Mouse (Mus musculus) heart, postnatal 14 days (tissue): ENCODE measurements around the gene Gm7358. TPM values are rescaled to one million over a fixed set of nuclear protein-coding genes. Genes with fewer than 3 reads are reported as not detected.
A peak's percentile ranks its signal among the peaks of the same experiment; 100 is the strongest.
"Not testable (repeated sequence)": the region's sequence is repeated elsewhere in the genome, so short reads cannot be mapped to it uniquely, and the experiment has no call there.

ENCODE experiments used
- DNase-seq, 2 experiments: peaks; one replicate each; pipeline ENCODE4 v3.0.0; 2021 to 2022
- intact Hi-C: fragments of 180-260 bp; cut with DNase I; formaldehyde crosslinking; loops from one replicate; pipeline ENCODE4 v1.15.1; 2025
- long read RNA-seq, 2 experiments: library from polyadenylated mRNA; stranded (forward); transcript quantifications; one replicate each; pipeline ENCODE4 v2.0.0; 2021
- total RNA-seq, 2 experiments: library from RNA; stranded (reverse); gene quantifications; 2 replicates each; pipeline ENCODE4 v1.2.3; 2021

The Gm7358 gene
- total RNA-seq: not detected
- long read RNA-seq, experiment 1: 0 reads
- long read RNA-seq, experiment 2: 0 reads

DNA sequence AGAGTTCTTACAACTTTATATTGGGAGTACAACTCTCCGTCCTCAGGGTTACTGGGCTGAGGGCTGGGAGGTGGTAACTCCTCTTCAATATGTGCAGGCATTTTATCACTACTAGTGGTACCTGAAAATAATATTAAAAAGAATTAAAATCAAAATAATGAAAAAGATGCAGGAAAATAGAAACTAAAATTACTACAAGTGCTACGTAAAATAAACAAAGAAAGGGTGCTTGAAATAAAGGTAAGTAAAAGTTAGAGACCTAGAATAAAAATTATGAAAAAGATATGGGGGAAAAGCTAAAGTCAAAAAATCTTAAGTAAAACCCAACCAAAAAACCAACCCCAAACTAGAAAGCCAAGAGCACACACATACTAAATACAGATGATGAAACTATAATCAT is at the start of gene Gm7358:
TSS of gene Gm7358 (minus strand) at position 101 of the 400 bp plus-strand sequence.
- intact Hi-C loops, DNase-seq: not testable (repeated sequence)

DNA sequence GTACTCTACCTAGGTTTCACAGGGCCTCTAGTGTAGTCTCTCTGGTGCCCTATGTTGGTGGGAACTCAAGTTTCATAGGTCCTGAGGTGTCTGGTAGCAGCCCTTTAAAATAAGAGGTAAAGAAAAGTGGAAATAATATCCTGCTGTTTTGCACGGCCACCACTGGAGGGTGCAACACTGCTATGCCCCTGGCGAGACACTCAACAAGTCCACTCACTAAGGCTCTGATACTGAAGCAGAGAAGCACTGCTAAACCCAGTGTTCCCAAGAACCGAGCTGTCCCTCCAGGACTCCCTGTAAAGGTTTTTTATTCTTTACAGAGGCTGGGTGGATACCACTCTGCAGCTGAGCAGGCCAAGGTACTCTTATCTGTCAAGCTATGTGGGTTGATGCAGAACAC is 43.7 kb upstream of the Gm7358 start:
- intact Hi-C loops: loop anchor here (5.0 kb wide), 1 partner anchor 251 kb away; no protein-coding TSS in a partner anchor

GRCm38 (mm10) chr17:14101446-14101980 is 42.2 kb upstream of the Gm7358 start:
- intact Hi-C loops: loop anchor here (5.0 kb wide), 1 partner anchor 249 kb away; no protein-coding TSS in a partner anchor
- peak; percentile 7 to 22 for DNase-seq

More for the DNA sequence above, 43.7 kb upstream of the Gm7358 start:
- peak in 1 of 2 experiments; percentile 23 for DNase-seq

GRCm38 (mm10) chr17:14099886-14100285 is 40.6 kb upstream of the Gm7358 start:
- intact Hi-C loops: loop anchor here (5.0 kb wide), 1 partner anchor 248 kb away; no protein-coding TSS in a partner anchor
- DNase-seq: not testable (repeated sequence)

- intact Hi-C loops, DNase-seq: not testable (repeated sequence)
Observed at GRCm38 (mm10) chr17:14094165-14094564, 34.8 kb upstream of the Gm7358 start.

GRCm38 (mm10) chr17:14086629-14087028 is 27.3 kb upstream of the Gm7358 start:
- intact Hi-C loops, DNase-seq: not testable (repeated sequence)

- intact Hi-C loops, DNase-seq: not testable (repeated sequence)
Observed at GRCm38 (mm10) chr17:14041880-14042279, 17.5 kb downstream of the Gm7358 start.

- intact Hi-C loops, DNase-seq: not testable (repeated sequence)
Observed at GRCm38 (mm10) chr17:14037012-14037411, 22.3 kb downstream of the Gm7358 start.

DNA sequence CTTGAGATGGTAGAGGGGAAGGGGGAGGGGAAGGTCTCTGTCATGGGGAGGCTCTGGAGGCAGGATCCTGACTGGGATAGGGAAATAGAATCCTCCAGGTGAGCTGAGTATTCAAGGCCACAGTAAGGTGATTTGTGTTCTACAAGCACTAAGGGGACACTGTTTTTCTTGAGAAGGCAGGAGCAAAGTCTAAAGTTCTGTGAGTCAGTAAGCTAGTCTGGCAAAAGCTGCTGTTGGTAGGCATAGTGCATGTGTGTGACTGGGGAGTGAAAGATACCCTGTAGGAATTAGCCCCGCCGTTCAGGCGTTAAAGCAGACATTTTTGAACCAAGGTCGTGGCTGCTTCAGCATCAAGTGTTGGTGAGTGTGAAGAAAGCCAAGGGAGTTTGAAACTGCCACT is 23.2 kb downstream of the Gm7358 start:
- intact Hi-C loops, DNase-seq: not testable (repeated sequence)

Other genes with a start within 250 kb of the Gm7358 start
- not detected for gene Gm7168, start 111.2 kb downstream of the Gm7358 start, total RNA-seq
- gene Gm7356, start 55.8 kb downstream of the Gm7358 start, total RNA-seq: not detected
- 1 to 10 TPM; 1.9 to 2.5 TPM for gene Dact2, start 144.8 kb upstream of the Gm7358 start, total RNA-seq
- gene Smoc2, start 220.0 kb upstream of the Gm7358 start, total RNA-seq: 10 to 100 TPM; 43.6 to 48.6 TPM